Mouse (Mus musculus) midbrain, embryonic 16.5 days (tissue): ENCODE measurements around the gene Phospho1. TPM values are rescaled to one million over a fixed set of nuclear protein-coding genes. Genes with fewer than 3 reads are reported as not detected.

Experiments
- ATAC-seq: fragments of 200-750 bp; cut with Nextera tagmentation; 2 replicates; pipeline ENCODE4 v1.8.0; 2017; ENCODE audit warnings: moderate TSS enrichment
- H3K27ac ChIP-seq: fragments of 300-500 bp; sonication (generic); 2 replicates; pipeline ENCODE4 v1.5.1; 2014; ENCODE audit warnings: mild to moderate bottlenecking, low read length, mixed read lengths
- H3K27me3 ChIP-seq: fragments of 300-500 bp; sonication (generic); 2 replicates; pipeline ENCODE4 v1.6.1; 2014; ENCODE audit warnings: low read depth, low read length, mixed read lengths; ENCODE audit not compliant: control insufficient read depth, insufficient read depth
- H3K36me3 ChIP-seq: fragments of 300-500 bp; sonication (generic); 2 replicates; pipeline ENCODE4 v1.6.1; 2014; ENCODE audit warnings: mild to moderate bottlenecking, low read length, moderate library complexity, mixed read lengths; ENCODE audit not compliant: control insufficient read depth, insufficient read depth
- H3K4me1 ChIP-seq: fragments of 300-500 bp; sonication (generic); 2 replicates; pipeline ENCODE4 v1.6.1; 2014; ENCODE audit warnings: mild to moderate bottlenecking, low read length, mixed read lengths; ENCODE audit not compliant: control insufficient read depth, insufficient read depth
- H3K4me2 ChIP-seq: fragments of 300-500 bp; sonication (generic); 2 replicates; pipeline ENCODE4 v1.6.1; 2014; ENCODE audit warnings: mild to moderate bottlenecking, low read length, mixed read lengths
- H3K4me3 ChIP-seq: fragments of 300-500 bp; sonication (generic); 2 replicates; pipeline ENCODE4 v1.5.1; 2014; ENCODE audit warnings: low read depth, mild to moderate bottlenecking, low read length, moderate library complexity, mixed read lengths
- H3K9ac ChIP-seq: fragments of 300-500 bp; sonication (generic); 2 replicates; pipeline ENCODE4 v1.6.1; 2014; ENCODE audit warnings: low read depth, low read length, mixed read lengths
- H3K9me3 ChIP-seq: fragments of 300-500 bp; sonication (generic); replicated peaks from 2 replicates; pipeline ENCODE4 v1.6.1; 2014; ENCODE audit warnings: mild to moderate bottlenecking, low read length, mixed read lengths; ENCODE audit not compliant: control insufficient read depth, poor library complexity, severe bottlenecking
- WGBS: fragments of 180-500 bp; shearing (Covaris S2); extraction: QIAGEN DNeasy Blood & Tissue Kit; methylation state at CpG from one replicate; pipeline ENCODE4 v1.1.7; 2014; 5-methylcytosine and 5-hydroxymethylcytosine counted together
- polyA plus RNA-seq: library from polyadenylated mRNA; unstranded; fragments of >200 nt; fragmentation: Nextera tagmentation; extraction: Ambion mirVana; gene quantifications from 2 replicates; pipeline ENCODE4 v1.2.1, GENCODE M21; 2015

Phospho1 gene
- 0.43 and 0.45 TPM in 2 replicates for polyA plus RNA-seq

DNA sequence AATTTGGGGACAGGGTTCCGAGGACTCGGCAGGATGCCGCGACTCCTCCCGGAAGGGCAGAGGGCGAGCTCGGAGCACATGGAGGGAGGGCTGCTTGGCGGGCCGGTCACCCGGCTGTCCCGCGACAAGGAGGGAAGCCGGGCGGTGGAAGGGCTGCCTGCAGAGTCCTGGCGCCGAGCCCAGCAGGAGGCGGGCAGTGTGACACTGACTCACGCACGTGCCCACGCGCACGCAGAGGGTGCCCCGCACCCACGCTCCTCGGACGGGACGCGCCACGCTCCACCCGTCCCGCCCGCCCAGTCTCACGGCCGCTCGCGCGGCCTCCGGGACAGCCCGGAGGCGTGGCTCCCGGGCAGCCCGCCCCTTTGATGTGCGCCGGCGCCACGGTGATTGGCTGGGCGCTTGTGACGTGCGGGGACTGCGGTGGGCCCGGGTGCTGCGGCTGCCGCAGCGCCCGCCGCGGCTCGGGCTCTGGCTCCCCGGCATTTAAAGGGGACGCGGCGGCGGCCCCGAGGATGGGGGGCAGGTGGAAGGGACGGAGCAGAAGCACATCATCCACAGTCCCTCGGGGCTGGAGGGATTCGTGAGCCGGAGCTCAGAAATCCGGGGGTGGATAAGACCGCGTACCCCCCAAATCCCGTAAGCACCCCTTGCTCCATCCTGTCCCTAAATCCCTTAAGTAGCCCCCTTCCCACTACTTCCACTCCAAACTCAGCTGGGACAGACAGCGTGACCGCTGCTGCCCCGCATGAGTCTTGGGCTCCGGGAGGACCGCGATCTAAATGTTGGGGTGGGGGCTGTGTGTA is at the start of gene Phospho1:
Phospho1 (plus strand) TSS at position 429 of the 806 bp plus-strand sequence.
- under 1% methylated on average over 61 of the region's 78 CpGs for WGBS
- H3K4me2 ChIP-seq = peak within 1 kb of the TSS; percentile 100
- peak within 1 kb of the TSS; percentile 78 for H3K9ac ChIP-seq
- no peaks in the 10 kb centered on the region for H3K9me3 ChIP-seq
- ATAC-seq = peak; percentile 97
- no peaks in the 10 kb centered on the region for H3K36me3 ChIP-seq
- H3K4me1 ChIP-seq = peaks cover 11% of the 10 kb centered on the region
- H3K4me3 ChIP-seq = peak within 1 kb of the TSS; percentile 64
- no peak within 1 kb of the TSS for H3K27ac ChIP-seq
- H3K27me3 ChIP-seq = peaks cover 55% of the 10 kb centered on the region

DNA sequence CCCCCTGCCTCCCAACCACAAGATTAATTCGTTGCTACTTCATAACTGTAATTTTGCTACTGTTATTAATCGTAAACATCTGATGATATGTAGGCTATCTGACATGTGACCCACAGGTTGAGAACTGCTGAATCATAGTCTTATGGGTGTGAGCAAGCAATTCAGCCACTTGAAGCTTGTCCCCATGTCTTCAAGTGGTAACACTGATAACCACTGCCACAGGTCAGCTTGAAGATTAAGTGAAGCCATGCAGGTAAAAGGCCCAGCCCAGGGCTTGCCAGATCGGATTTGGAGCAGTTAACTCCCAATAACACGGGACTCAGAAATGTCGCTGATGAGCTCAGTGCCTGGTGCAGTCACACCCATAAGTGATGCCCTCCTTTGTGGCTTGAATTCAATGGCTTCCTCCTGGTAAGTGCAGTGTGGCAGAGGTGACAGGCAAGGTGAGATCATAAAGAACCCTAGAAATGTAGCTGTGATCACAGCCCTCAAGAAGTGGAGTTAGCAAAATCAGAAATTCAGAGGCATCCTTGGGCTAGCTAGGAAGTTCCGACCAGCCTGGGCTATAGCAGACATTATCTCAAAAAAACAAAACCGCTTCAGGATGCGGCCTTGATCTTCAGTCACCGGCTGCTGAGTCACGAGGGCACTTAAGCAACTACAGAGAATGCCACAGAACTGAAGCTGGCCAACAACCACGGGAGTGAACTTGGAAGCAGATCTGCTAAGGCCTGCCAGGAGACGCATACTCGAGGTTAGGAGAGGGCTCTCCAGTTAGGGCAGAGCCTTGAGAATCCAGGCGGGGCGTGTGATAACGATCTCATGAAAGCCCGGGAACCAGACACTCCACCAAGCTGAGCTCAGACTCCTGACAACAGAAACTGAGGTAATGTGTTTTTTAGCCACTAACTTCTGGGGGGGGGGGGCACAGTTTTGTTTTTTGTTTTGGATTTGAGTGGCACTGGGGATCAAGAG is 46.7 kb upstream of the Phospho1 start:
- Histone ChIP-seq H3K27me3 (no peaks in the 10 kb centered on the region), H3K4me2 (no peak overlapping the region), H3K4me3 (no peak overlapping the region), H3K36me3 (no peaks in the 10 kb centered on the region), H3K27ac (no peak overlapping the region), H3K9me3 (no peaks in the 10 kb centered on the region), H3K4me1 (no peaks in the 10 kb centered on the region), H3K9ac (no peak overlapping the region)
- ATAC-seq = no peak
- WGBS = 86% methylated on average over 17 of the region's 17 CpGs

DNA sequence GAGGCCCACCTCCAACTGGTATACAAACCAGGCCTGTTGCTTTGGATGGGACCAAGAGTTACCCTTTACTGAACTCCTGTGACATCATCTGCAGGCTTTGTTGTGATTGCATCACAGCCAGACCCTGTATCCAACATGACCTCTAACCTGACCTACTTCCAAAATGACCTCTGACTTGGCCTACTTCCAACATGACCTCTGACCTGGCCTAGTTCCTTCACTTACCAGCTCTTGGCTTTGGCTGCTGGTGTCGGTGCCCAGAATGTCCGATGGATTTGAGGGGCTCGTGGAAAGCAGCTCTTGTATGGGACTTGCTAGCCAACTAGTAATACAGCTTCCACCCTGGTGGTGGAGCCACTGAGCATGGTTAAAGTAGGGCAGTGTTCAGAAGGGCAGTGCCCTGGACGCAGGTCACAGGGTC is 45.5 kb upstream of the Phospho1 start:
- ATAC-seq = no peak
- Histone ChIP-seq H3K36me3 (no peaks in the 10 kb centered on the region), H3K9ac (no peak overlapping the region), H3K4me2 (no peak overlapping the region), H3K4me1 (no peaks in the 10 kb centered on the region), H3K27me3 (no peaks in the 10 kb centered on the region), H3K9me3 (no peaks in the 10 kb centered on the region), H3K27ac (no peak overlapping the region), H3K4me3 (no peak overlapping the region)
- WGBS = 84% methylated on average over 4 of the region's 4 CpGs

GRCm38 (mm10) chr11:95779366-95779765 is 44.9 kb upstream of the Phospho1 start:
- H3K9ac ChIP-seq = no peak overlapping the region
- H3K36me3 ChIP-seq = no peaks in the 10 kb centered on the region
- no peak overlapping the region for H3K4me2 ChIP-seq
- no peak for ATAC-seq
- 85% methylated on average over 4 of the region's 4 CpGs for WGBS
- no peaks in the 10 kb centered on the region for H3K27me3 ChIP-seq
- H3K4me3 ChIP-seq = no peak overlapping the region
- H3K27ac ChIP-seq = no peak overlapping the region
- H3K9me3 ChIP-seq = no peaks in the 10 kb centered on the region
- H3K4me1 ChIP-seq = no peaks in the 10 kb centered on the region

- no peak overlapping the region for H3K9ac ChIP-seq
- no peaks in the 10 kb centered on the region for H3K4me1 ChIP-seq
- no peaks in the 10 kb centered on the region for H3K9me3 ChIP-seq
- WGBS = 91% methylated on average over 8 of the region's 8 CpGs
- no peaks in the 10 kb centered on the region for H3K27me3 ChIP-seq
- no peak overlapping the region for H3K4me3 ChIP-seq
- no peaks in the 10 kb centered on the region for H3K36me3 ChIP-seq
- no peak for ATAC-seq
- H3K27ac ChIP-seq = no peak overlapping the region
- no peak overlapping the region for H3K4me2 ChIP-seq
Observed at GRCm38 (mm10) chr11:95780480-95780879, 43.8 kb upstream of the Phospho1 start.

- Histone ChIP-seq H3K36me3 (no peaks in the 10 kb centered on the region), H3K4me3 (no peak overlapping the region)
- 81% methylated on average over 11 of the region's 11 CpGs for WGBS
Observed at GRCm38 (mm10) chr11:95781557-95781956, 42.7 kb upstream of the Phospho1 start.

DNA sequence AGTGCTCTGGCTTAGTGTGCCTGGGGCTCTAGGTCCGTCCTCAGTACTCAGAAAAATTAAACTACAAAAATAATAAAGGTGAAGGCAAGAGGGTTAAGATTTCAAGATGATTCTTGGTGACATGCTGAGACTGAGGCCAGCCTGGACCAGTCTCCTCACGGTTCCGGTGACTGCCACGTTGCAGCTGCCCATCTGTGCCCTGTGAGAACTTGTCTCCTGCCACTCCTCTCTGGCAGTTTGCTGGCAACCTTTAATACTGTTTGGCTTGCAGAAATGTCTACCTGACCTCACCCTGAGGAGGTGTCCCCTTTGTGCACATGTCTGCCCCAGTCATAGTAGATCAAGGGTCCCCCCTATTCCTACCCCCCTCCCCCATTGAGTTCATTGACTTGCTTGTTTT is 40.8 kb upstream of the Phospho1 start:
- Histone ChIP-seq H3K9me3 (no peaks in the 10 kb centered on the region), H3K4me1 (no peaks in the 10 kb centered on the region), H3K4me3 (no peak overlapping the region), H3K27ac (no peak overlapping the region), H3K27me3 (no peaks in the 10 kb centered on the region), H3K9ac (no peak overlapping the region), H3K4me2 (no peak overlapping the region), H3K36me3 (no peaks in the 10 kb centered on the region)
- 84% methylated on average over 4 of the region's 4 CpGs for WGBS
- no peak for ATAC-seq

More at GRCm38 (mm10) chr11:95781557-95781956, 42.7 kb upstream of the Phospho1 start:
- H3K9me3 ChIP-seq = no peaks in the 10 kb centered on the region
- no peak overlapping the region for H3K9ac ChIP-seq
- H3K4me1 ChIP-seq = no peaks in the 10 kb centered on the region
- no peak overlapping the region for H3K27ac ChIP-seq
- no peak overlapping the region for H3K4me2 ChIP-seq
- ATAC-seq = no peak
- no peaks in the 10 kb centered on the region for H3K27me3 ChIP-seq

DNA sequence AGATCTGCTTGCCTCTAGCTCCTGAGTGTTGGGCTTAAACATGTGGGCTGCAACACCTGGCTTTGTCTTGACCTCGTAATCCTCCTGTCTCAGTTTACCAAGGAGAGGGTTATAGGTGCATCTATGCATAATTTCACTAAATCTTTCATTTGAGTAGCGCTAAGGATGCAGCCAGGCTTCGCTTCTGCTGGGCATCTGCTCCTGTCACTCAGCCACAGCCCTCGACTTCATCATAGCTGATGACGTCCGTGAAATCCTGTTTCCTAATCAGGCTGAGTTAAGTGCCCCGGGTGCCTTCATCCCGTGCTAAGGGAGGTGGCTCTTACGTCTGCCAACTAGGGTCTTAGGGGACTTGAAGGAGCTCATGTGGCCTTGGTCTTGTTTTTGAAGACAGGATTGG is 40.3 kb upstream of the Phospho1 start:
- Histone ChIP-seq H3K9me3 (no peaks in the 10 kb centered on the region), H3K4me2 (no peak overlapping the region), H3K36me3 (no peaks in the 10 kb centered on the region), H3K27me3 (no peaks in the 10 kb centered on the region), H3K27ac (no peak overlapping the region), H3K9ac (no peak overlapping the region), H3K4me1 (no peaks in the 10 kb centered on the region), H3K4me3 (no peak overlapping the region)
- 76% methylated on average over 9 of the region's 9 CpGs for WGBS
- no peak for ATAC-seq

DNA sequence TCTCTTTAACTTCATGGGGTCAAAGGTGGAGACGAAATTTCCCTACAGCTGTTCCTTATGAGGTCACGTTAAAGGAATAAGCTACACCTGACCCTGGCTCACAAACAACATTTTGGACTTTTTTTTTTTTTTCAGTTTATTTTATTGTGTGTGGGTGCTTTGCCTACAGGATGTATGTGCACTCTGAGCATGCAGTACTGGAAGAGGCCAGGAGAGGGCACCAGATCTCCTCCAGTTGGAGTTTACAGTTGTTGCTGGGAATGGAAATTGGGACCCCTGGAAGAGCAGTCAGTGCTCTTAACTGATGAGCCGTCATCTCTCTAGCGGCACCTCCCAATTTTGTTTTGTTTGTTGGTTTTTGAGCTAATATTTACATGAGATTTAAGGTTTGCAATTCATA is 38.6 kb upstream of the Phospho1 start:
- Histone ChIP-seq H3K4me3 (no peak overlapping the region), H3K36me3 (no peaks in the 10 kb centered on the region), H3K27me3 (no peaks in the 10 kb centered on the region), H3K9me3 (no peaks in the 10 kb centered on the region), H3K9ac (no peak overlapping the region), H3K27ac (no peak overlapping the region), H3K4me2 (no peak overlapping the region), H3K4me1 (no peaks in the 10 kb centered on the region)
- WGBS = 93% methylated on average over 4 of the region's 4 CpGs
- ATAC-seq = no peak
